Mouse (Mus musculus): ENCODE results near the gene Nup50.
"Not testable (repeated sequence)": the region's sequence is repeated elsewhere in the genome, so short reads cannot be mapped to it uniquely, and the experiment has no call there.

Nup50 gene

GRCm38 (mm10) chr15:84922884-84923507 lies at the start of gene Nup50:
Nup50 (plus strand) TSS chr15:84923411.
- peak; percentile 99 to 100 for DNase-seq (ENCODE audit: low spot score in 2 of 2)

GRCm38 (mm10) chr15:84873867-84874266 lies 49.3 kb upstream of the Nup50 start:
- peak; percentile 23 to 33 for DNase-seq (ENCODE audit: low spot score in 2 of 2)

- peak; percentile 25 to 31 for DNase-seq (ENCODE audit: low spot score in 2 of 2)
These were observed 46.0 kb upstream of the Nup50 start for GRCm38 (mm10) chr15:84877029-84877815.

GRCm38 (mm10) chr15:84888066-84888465 lies 35.1 kb upstream of the Nup50 start:
- DNase-seq (ENCODE audit: low spot score in 2 of 2): no peak

- DNase-seq (ENCODE audit: low spot score in 2 of 2): no peak
These were observed 32.0 kb upstream of the Nup50 start for GRCm38 (mm10) chr15:84891246-84891645.

GRCm38 (mm10) chr15:84891658-84892057 lies 31.6 kb upstream of the Nup50 start:
- peak; percentile 32 to 61 for DNase-seq (ENCODE audit: low spot score in 2 of 2)

GRCm38 (mm10) chr15:84896216-84896615 lies 27.0 kb upstream of the Nup50 start:
- not testable (repeated sequence) for DNase-seq (ENCODE audit: low spot score in 2 of 2)

- DNase-seq (ENCODE audit: low spot score in 2 of 2): no peak
These were observed 26.5 kb upstream of the Nup50 start for GRCm38 (mm10) chr15:84896664-84897063.

- DNase-seq (ENCODE audit: low spot score in 2 of 2): no peak
These were observed 25.1 kb upstream of the Nup50 start for GRCm38 (mm10) chr15:84898077-84898476.

GRCm38 (mm10) chr15:84903843-84904385 lies 19.3 kb upstream of the Nup50 start:
- DNase-seq (ENCODE audit: low spot score in 2 of 2): no peak

GRCm38 (mm10) chr15:84913201-84913600 lies 10.0 kb upstream of the Nup50 start:
- no peak for DNase-seq (ENCODE audit: low spot score in 2 of 2)

GRCm38 (mm10) chr15:84919938-84920337 lies 3.3 kb upstream of the Nup50 start, which contains the start of gene Gm29666:
Gm29666 (minus strand) TSS chr15:84920038.
- no peak for DNase-seq (ENCODE audit: low spot score in 2 of 2)

- no peak for DNase-seq (ENCODE audit: low spot score in 2 of 2)
These were observed 434 bp downstream of the Nup50 start for GRCm38 (mm10) chr15:84923508-84924181.

- no peak for DNase-seq (ENCODE audit: low spot score in 2 of 2)
These were observed 1.6 kb downstream of the Nup50 start for GRCm38 (mm10) chr15:84924781-84925315.

GRCm38 (mm10) chr15:84925495-84926018 lies 2.3 kb downstream of the Nup50 start:
- DNase-seq (ENCODE audit: low spot score in 2 of 2): no peak

GRCm38 (mm10) chr15:84932351-84932750 lies 9.1 kb downstream of the Nup50 start:
- DNase-seq (ENCODE audit: low spot score in 2 of 2): no peak

- DNase-seq (ENCODE audit: low spot score in 2 of 2): no peak
These were observed 11.7 kb downstream of the Nup50 start for GRCm38 (mm10) chr15:84934901-84935300.

- DNase-seq (ENCODE audit: low spot score in 2 of 2): no peak
These were observed 16.9 kb downstream of the Nup50 start for GRCm38 (mm10) chr15:84940102-84940501.

GRCm38 (mm10) chr15:84942647-84943285 lies 19.6 kb downstream of the Nup50 start:
- no peak for DNase-seq (ENCODE audit: low spot score in 2 of 2)

- DNase-seq (ENCODE audit: low spot score in 2 of 2): no peak
These were observed 21.1 kb downstream of the Nup50 start for GRCm38 (mm10) chr15:84944319-84944718.

GRCm38 (mm10) chr15:84948990-84949389 lies 25.8 kb downstream of the Nup50 start:
- no peak for DNase-seq (ENCODE audit: low spot score in 2 of 2)

Measured in frontal cortex, postnatal 14 days (tissue).